Mouse (Mus musculus) cortical plate, adult 2 months (tissue): Measurements from ENCODE around the gene Mthfs.
"Not testable (repeated sequence)": the region's sequence is repeated elsewhere in the genome, so short reads cannot be mapped to it uniquely, and the experiment has no call there.

Source experiments
- CTCF ChIP-seq: fragments of 200-500 bp; IDR thresholded peaks from 2 replicates; pipeline ENCODE4 v1.5.1; 2011; ENCODE audit warnings: mild to moderate bottlenecking, control low read depth, low read length; ENCODE audit not compliant: insufficient read depth; ENCODE audit errors: extremely low read depth
- POLR2A ChIP-seq: fragments of 200-500 bp; IDR thresholded peaks from 2 replicates; pipeline ENCODE4 v1.6.1; 2011; ENCODE audit warnings: mild to moderate bottlenecking, low read length, control low read depth; ENCODE audit not compliant: insufficient read depth; ENCODE audit errors: extremely low read depth

DNA sequence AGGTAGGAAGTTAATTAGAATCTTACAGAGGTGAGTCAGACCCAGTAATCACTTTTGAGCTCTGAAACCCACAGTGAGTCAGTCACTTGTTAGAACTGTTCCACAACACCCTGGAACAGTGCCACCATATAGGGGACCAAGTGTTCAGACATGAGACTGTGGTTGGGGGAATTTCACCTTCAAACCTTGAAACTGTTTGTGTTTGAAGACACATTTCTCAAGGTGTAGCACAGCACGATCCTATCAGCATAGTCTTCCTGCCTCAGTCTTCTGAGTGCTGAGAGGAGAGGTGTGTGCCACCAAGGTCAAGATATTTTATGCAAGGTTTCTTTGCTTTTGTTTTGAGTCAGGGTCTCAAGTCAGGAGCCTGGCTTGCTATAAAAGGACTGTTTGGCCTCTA is 1.5 kb upstream of the Mthfs start:
- TF ChIP-seq CTCF, POLR2A: not testable (repeated sequence)
